Mouse (Mus musculus) adrenal gland, adult 2 months (tissue): ENCODE data around the gene Zfp612. TPM values are rescaled to one million over a fixed set of nuclear protein-coding genes. Genes with fewer than 3 reads are reported as not detected.

Experiments
- DNase-seq: peaks from one replicate; pipeline ENCODE4 v3.0.0; 2021
- polyA plus RNA-seq: library from polyadenylated mRNA; depleted of rRNA; stranded (reverse); fragments of >200 nt; gene quantifications from 2 replicates; pipeline ENCODE4 v1.2.3, GENCODE M21; 2012; rRNA removed
- total RNA-seq, 2 experiments: library from RNA; stranded (reverse); gene quantifications; 2 replicates each; pipeline ENCODE4 v1.2.3; 2021

Gene Zfp612
- total and polyA plus RNA-seq, 3 experiments: 1.5 to 8.9 (median 7.4) TPM

GRCm38 (mm10) chr8:110134236-110134635 is 54.7 kb downstream of the Zfp612 start:
- no peak for DNase-seq

- DNase-seq: no peak
Measured at GRCm38 (mm10) chr8:110135515-110135914, 56.0 kb downstream of the Zfp612 start.

- DNase-seq: no peak
Measured at GRCm38 (mm10) chr8:110140156-110140555, 60.6 kb downstream of the Zfp612 start.

GRCm38 (mm10) chr8:110140770-110141169 is 61.2 kb downstream of the Zfp612 start:
- DNase-seq: no peak

Other genes starting within 250 kb of the Zfp612 start
- gene Phlpp2, start 211.2 kb upstream of the Zfp612 start, total RNA-seq: 10 to 100 TPM in 1 of 2 experiments, 1 to 10 TPM in 1; 6.2 to 10.1 TPM
- gene Phlpp2, start 211.2 kb upstream of the Zfp612 start, polyA plus RNA-seq: 1.9 and 2.8 TPM in 2 replicates
- gene Marveld3, start 117.5 kb upstream of the Zfp612 start, total RNA-seq: under 1 TPM in 1 of 2 experiments, not detected in 1; 0.28 TPM
- not detected in 2 replicates for gene Marveld3, start 117.5 kb upstream of the Zfp612 start, polyA plus RNA-seq
- gene Tat, start 89.3 kb upstream of the Zfp612 start, total RNA-seq: 1 to 10 TPM in 1 of 2 experiments, under 1 TPM in 1; 0.24 to 5.9 TPM
- 0.56 TPM in 1 of 2 replicates, not detected in the other for gene Tat, start 89.3 kb upstream of the Zfp612 start, polyA plus RNA-seq
- 1 to 10 TPM; 2.7 to 3.5 TPM for gene Chst4, start 40.0 kb upstream of the Zfp612 start, total RNA-seq
- gene Chst4, start 40.0 kb upstream of the Zfp612 start, polyA plus RNA-seq: 2.3 and 3.0 TPM in 2 replicates
- gene Gm21964, start 21.5 kb downstream of the Zfp612 start, total RNA-seq: not detected
- gene Gm21964, start 21.5 kb downstream of the Zfp612 start, polyA plus RNA-seq: not detected in 2 replicates
- not detected for gene Gm17720, start 23.0 kb downstream of the Zfp612 start, total RNA-seq
- gene Gm17720, start 23.0 kb downstream of the Zfp612 start, polyA plus RNA-seq: not detected in 2 replicates
- under 1 TPM; 0.26 to 0.52 TPM for gene Calb2, start 88.5 kb downstream of the Zfp612 start, total RNA-seq
- gene Calb2, start 88.5 kb downstream of the Zfp612 start, polyA plus RNA-seq: 0.13 TPM in 1 of 2 replicates, not detected in the other
- 1 to 10 TPM; 8.5 to 8.7 TPM for gene Cmtr2, start 135.9 kb downstream of the Zfp612 start, total RNA-seq
- 2.8 and 4.8 TPM in 2 replicates for gene Cmtr2, start 135.9 kb downstream of the Zfp612 start, polyA plus RNA-seq
- gene Hydin, start 187.2 kb downstream of the Zfp612 start, total RNA-seq: under 1 TPM; 0.10 to 0.17 TPM
- 0.03 and 0.09 TPM in 2 replicates for gene Hydin, start 187.2 kb downstream of the Zfp612 start, polyA plus RNA-seq